Mouse (Mus musculus) Patski (cell line): ENCODE measurements around the gene Patl2. TPM values are rescaled to one million over a fixed set of nuclear protein-coding genes. Genes with fewer than 3 reads are reported as not detected.
"Not testable (repeated sequence)": the region's sequence is repeated elsewhere in the genome, so short reads cannot be mapped to it uniquely, and the experiment has no call there.

Source experiments
- ATAC-seq: fragments of 100-300 bp; one replicate; pipeline ENCODE4 v1.8.0; 2021
- CTCF ChIA-PET: fragments of 350-600 bp; sonication (Branson Sonifier 250); formaldehyde crosslinking; loops from one replicate; lab custom pipeline; 2022; ENCODE audit warnings: inconsistent platforms; lab: Charles Lee
- POLR2A ChIA-PET: fragments of 350-600 bp; sonication (Branson Sonifier 250); formaldehyde crosslinking; loops from one replicate; lab custom pipeline; 2022; ENCODE audit warnings: antibody characterized with exemption, inconsistent platforms; lab: Charles Lee
- DNase-seq: peaks from one replicate; pipeline ENCODE4 v3.0.0-alpha.2; 2011; ENCODE audit warnings: low read depth, low spot score
- H3K27me3 ChIP-seq: fragments of 371-371 bp; one replicate; pipeline ENCODE4 v1.5.1; 2021
- CTCF ChIP-seq: fragments of 100-300 bp; IDR thresholded peaks from one replicate; pipeline ENCODE4 v1.5.1; 2021
- in situ Hi-C: fragments of 300-500 bp; cut with MboI; formaldehyde crosslinking; loops from 3 replicates; pipeline ENCODE4 v1.11.1; 2018; ENCODE audit warnings: low pct_unique_long_range_greater_than_20kb, mixed read lengths
- polyA plus RNA-seq: library from polyadenylated mRNA; unstranded; gene quantifications from one replicate; pipeline ENCODE4 v1.2.3, GENCODE M21; 2021

Gene Patl2
- polyA plus RNA-seq, 1 experiment from 2014 or later = 0.05 TPM

DNA sequence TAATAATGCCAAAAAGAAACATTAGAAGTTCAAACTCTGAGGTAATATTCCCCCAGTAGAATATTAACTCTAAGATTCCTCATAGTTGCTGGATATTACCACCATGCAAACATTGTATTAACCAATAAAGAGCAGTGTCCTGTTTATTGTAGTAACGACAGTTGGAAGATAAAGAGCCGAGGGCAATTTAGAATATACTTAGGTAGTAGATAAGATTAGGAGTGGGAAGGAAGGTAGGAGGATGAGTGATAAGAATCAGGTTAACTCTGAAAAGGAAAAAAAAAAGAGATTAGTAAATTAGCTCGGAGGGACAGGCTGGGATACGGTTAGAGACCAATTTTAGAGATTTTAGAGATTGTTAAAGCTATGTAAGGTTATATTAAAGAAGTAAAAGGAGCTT lies 35.4 kb upstream of the Patl2 start:
- CTCF ChIA-PET = interaction anchor here (1.0 to 1.5 kb wide), 2 partner anchors 21 to 23 kb away, joined by 3 to 4 read pairs; no protein-coding TSS in a partner anchor
- ATAC-seq = no peak
- no peaks in the 10 kb centered on the region for H3K27me3 ChIP-seq
- POLR2A ChIA-PET = no interaction called here
- TF ChIP-seq CTCF = no peak
- DNase-seq = no peak
- in situ Hi-C loops = no loop called here

DNA sequence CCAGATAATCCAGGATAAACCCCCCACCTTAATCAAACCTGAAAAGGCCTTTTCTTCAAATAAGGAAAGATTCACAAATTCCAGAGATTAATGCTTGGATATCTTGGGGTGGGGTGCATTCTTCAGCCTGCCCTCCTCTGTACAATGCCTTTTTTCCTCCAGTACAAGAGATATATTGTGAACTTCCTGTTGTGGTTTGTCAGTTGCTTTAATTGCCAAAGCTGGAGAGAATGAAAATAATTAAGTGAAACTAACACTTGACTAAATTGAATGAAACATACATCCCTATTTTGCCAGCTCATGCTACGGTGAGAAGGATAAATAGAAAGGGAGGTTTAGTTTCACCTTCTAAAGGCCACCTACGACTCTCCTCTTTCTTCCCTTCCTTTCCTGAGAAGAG lies 32.2 kb upstream of the Patl2 start:
- in situ Hi-C loops = no loop called here
- no peaks in the 10 kb centered on the region for H3K27me3 ChIP-seq
- DNase-seq (no peak), ATAC-seq (no peak)
- no peak for TF ChIP-seq CTCF
- ChIA-PET CTCF (no interaction called here), POLR2A (interaction anchor here (0.6 kb wide), 1 partner anchor 355 kb away, joined by 4 read pairs; no protein-coding TSS in a partner anchor)

DNA sequence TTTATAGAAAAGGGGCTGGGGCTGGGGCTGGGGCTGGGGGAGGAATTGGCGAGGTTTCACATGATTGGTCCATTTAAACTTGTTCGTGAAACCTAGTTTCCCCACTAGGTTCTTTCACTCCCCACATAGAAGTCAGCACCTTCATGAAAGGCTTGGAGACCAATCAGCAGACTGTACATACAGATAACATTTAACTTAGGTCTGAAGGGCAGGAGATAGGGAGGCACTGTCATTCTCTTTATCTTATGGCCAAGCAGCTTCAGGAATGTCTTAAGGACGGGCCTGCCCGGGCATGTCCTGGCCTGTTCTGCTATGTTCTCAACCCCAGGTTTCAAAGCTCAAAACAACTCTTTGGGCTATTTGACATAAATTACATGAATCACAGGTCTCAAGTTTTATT lies 31.1 kb upstream of the Patl2 start:
- H3K27me3 ChIP-seq, DNase-seq, CTCF ChIA-PET, ATAC-seq, in situ Hi-C loops, POLR2A ChIA-PET: not testable (repeated sequence)

DNA sequence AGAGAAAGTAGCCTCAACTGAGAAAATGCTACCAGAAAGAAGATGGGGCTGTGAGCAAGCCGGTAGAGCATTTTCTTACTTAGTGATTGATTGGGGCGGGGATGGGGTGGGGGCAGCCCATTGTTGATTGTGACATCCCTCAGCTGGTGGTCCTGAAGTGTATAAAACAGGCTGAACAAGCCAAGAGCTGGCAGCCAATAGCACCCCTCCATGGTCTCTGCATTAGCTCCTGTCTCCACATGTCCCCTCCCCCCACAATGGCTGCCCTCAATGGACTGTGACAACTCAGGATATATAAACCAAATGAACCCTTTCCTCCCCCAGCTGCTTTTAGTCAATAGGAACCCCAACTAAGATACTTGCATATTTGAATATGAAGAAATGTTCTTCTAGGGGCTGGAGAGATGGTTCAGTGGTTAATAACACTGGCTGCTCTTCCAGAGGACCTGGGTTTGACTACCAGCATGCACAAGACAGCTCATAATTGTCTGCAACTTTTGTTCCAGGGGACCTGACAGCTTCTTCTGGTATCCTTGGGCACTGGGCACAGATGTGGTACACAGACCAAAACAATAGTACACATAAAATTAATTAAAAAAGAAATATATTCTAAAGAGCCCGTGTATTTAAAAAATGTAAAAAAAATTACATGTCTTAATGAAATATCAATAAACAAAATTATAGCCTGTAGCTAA lies 24.7 kb upstream of the Patl2 start:
- in situ Hi-C loops = no loop called here
- no peak for TF ChIP-seq CTCF
- ATAC-seq (no peak), DNase-seq (no peak)
- ChIA-PET POLR2A (no interaction called here), CTCF (interaction anchor here (1.0 kb wide), 1 partner anchor 15 kb away, joined by 3 read pairs; no protein-coding TSS in a partner anchor)
- H3K27me3 ChIP-seq = no peaks in the 10 kb centered on the region

DNA sequence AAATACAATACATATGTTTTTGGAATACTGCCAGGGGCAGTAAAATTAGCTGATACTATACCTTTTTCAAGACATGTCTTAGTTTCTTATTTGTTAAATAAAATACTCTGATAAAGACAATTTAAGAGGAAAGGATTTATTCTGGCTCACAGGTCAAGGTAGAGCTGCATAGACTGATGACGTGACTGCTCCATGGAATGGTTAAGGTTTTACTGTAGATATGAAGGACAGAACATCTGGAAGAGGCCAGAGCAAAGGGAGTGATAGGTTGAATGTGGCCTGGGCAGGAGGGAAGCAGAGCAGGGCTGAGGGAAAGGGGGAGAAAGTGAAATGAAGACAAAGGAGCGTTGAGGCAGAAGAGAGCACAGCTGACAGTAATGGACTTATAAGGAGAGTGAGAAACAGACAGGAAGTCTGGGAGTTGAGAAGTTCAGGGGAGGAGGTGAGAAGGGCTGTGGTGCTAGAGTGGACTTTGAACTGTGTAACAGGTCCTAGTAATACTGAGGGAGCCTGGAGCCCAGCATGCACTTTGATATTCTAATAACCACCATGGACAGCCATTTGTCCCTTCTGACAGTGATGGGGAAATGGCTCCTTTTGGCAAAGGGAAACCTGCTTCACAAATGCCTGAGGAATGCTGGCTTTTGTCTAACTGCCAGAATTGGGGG lies 20.6 kb upstream of the Patl2 start:
- no peaks in the 10 kb centered on the region for H3K27me3 ChIP-seq
- in situ Hi-C loops = no loop called here
- ATAC-seq = no peak
- TF ChIP-seq CTCF = no peak
- no peak for DNase-seq
- CTCF ChIA-PET = no interaction called here
- POLR2A ChIA-PET = no interaction called here

DNA sequence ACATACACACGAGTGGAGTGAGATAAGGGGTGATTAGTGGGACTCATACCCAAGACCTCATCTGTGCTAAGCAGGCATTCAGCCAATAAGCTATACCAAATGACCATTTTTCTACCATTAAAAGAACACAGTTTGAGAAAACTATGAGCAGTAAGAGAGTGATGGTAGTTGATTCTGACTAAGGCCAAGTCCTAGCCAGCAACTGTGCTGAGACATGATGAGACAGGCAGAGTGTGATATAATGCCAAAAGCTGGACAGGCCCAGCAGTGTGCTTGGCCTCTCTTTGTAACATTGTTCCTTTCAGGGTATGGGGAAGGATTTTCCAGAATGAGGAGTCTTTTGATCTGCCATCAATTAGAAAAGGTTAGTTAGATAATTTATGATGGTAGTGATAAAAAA lies 15.5 kb upstream of the Patl2 start:
- in situ Hi-C loops = loop anchor here (5.0 kb wide), 2 partner anchors 41 to 176 kb away; no protein-coding TSS in a partner anchor
- H3K27me3 ChIP-seq = no peaks in the 10 kb centered on the region
- ChIA-PET CTCF (interaction anchor here (1.0 to 1.8 kb wide), 2 partner anchors 42 to 177 kb away, joined by 3 to 4 read pairs; no protein-coding TSS in a partner anchor), POLR2A (no interaction called here)
- DNase-seq = no peak
- no peak for TF ChIP-seq CTCF
- ATAC-seq = no peak

DNA sequence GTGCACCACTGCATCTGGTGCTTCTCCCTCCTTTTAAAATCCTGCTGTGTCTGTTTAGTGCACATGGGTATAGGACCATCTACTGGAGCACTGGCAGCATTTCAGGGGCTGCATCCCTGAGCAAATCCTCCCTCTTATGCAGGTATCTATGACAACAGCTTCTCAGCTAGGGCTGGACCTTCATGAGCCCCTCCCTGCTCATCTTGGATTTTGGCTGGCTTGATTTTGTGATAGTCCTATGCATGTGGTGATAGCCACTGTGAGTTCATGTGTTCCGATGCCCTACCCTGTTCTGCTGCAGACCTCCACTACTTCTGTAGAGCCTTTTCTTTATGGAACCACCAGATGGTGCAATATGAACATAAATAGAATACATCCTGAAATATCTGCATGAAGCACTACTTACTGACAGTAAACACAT lies 8.5 kb upstream of the Patl2 start:
- ATAC-seq (no peak), DNase-seq (peak; percentile 10)
- peak; percentile 61 for TF ChIP-seq CTCF
- peaks cover 10% of the 10 kb centered on the region for H3K27me3 ChIP-seq
- POLR2A ChIA-PET = no interaction called here
- in situ Hi-C loops = loop anchor here (10.0 kb wide), 2 partner anchors 360 to 430 kb away; no protein-coding TSS in a partner anchor
- CTCF ChIA-PET = interaction anchor here (1.0 to 2.6 kb wide), 4 partner anchors 39 to 184 kb away, joined by 3 to 19 read pairs (median 8); no protein-coding TSS in a partner anchor

DNA sequence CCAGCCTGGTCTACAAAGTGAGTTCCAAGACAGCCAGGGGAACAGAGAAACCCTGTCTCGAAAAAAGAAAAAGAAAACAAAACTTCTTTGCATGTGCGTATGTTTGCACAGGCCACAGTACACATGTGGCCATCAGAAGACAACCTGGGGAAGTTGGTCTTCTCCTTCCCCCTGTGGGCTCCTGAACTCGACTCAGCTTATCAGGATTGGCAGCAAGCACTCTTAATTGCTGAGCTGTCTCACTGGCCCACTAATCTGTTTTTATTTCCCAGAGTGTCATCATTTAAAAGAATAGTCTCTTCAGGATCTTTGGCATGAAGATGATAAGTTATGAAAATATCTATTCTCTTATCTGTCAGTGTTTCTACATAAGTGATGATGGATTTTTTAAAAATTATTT lies 5.9 kb upstream of the Patl2 start:
- ChIA-PET POLR2A (no interaction called here), CTCF (interaction anchor here (2.3 kb wide), 1 partner anchor 111 kb away, joined by 9 read pairs; no protein-coding TSS in a partner anchor)
- no peak for DNase-seq
- no peak for ATAC-seq
- no peak for TF ChIP-seq CTCF
- in situ Hi-C loops = loop anchor here (10.0 kb wide), 2 partner anchors 363 to 433 kb away; no protein-coding TSS in a partner anchor
- H3K27me3 ChIP-seq = peaks cover 10% of the 10 kb centered on the region

DNA sequence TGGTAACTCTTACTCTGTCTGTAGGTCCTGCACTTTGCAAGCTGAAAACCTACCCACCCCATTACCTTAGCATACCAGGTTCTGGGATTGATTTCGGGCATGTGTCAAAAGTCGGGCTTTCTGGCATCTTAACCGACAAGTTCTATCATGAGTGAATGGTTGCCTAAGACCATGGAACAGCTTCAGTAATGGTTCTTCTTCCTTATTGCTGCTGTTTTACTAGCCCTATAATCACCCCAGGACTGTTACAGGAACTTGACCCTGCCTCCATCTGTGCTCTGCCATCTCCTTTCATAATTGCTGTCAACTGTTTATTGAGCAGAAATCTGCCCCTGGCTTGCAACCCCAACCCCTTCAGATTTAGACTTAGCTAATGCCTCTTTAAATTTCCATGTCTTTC lies 762 bp upstream of the Patl2 start:
- TF ChIP-seq CTCF = no peak
- ChIA-PET POLR2A (no interaction called here), CTCF (interaction anchor here (1.0 kb wide), 1 partner anchor 22 kb away, joined by 3 read pairs; no protein-coding TSS in a partner anchor)
- ATAC-seq (no peak), DNase-seq (no peak)
- in situ Hi-C loops = no loop called here
- peaks cover 10% of the 10 kb centered on the region for H3K27me3 ChIP-seq

DNA sequence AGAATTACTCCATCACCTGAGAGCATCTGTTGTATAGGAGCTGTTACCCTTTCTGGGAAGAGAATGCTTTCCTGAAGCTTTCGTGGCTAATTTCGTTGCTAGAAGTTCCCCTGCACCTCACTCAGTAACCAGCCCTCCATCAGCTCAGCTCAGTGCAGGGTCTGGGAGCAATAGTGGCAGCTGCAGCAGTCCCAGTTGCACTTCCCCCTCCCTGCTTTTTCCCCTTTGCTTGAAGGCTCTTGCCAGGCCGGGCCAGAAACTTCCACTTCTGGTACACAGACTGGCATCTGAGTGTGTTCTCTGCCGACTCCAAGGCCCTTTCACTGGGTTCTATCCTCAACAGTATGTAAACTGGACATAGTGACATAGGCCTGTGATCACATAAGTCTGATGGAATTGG lies 903 bp downstream of the Patl2 start:
- POLR2A ChIA-PET = no interaction called here
- H3K27me3 ChIP-seq = peaks cover 2% of the 10 kb centered on the region
- in situ Hi-C loops = no loop called here
- DNase-seq (no peak), ATAC-seq (no peak)
- no peak for TF ChIP-seq CTCF
- CTCF ChIA-PET = no interaction called here
